Mouse (Mus musculus) kidney, adult 2 months (tissue): ENCODE data around the gene Cdadc1. TPM values are rescaled to one million over a fixed set of nuclear protein-coding genes. Genes with fewer than 3 reads are reported as not detected.

ENCODE experiments used
- DNase-seq: peaks from one replicate; pipeline ENCODE4 v3.0.0; 2021
- H3K27ac ChIP-seq: fragments of 200-500 bp; 2 replicates; pipeline ENCODE4 v1.5.1; 2012; ENCODE audit warnings: low read depth, low read length, control low read depth, inconsistent platforms; ENCODE audit not compliant: insufficient read depth
- H3K27me3 ChIP-seq: fragments of 200-500 bp; replicated peaks from 2 replicates; pipeline ENCODE4 v1.6.1; 2012; ENCODE audit warnings: mild to moderate bottlenecking, moderate library complexity, low read length, inconsistent platforms; ENCODE audit not compliant: control insufficient read depth, insufficient read depth
- H3K36me3 ChIP-seq: fragments of 200-500 bp; 2 replicates; pipeline ENCODE4 v1.6.1; 2012; ENCODE audit warnings: mild to moderate bottlenecking, moderate library complexity, low read length, inconsistent platforms; ENCODE audit not compliant: control insufficient read depth, insufficient read depth
- H3K4me1 ChIP-seq: fragments of 200-500 bp; 2 replicates; pipeline ENCODE4 v1.6.1; 2011; ENCODE audit warnings: low read length; ENCODE audit not compliant: control insufficient read depth, insufficient read depth
- H3K4me3 ChIP-seq: fragments of 200-500 bp; 2 replicates; pipeline ENCODE4 v1.5.1; 2011; ENCODE audit warnings: mild to moderate bottlenecking, low read depth, low read length, control low read depth; ENCODE audit not compliant: insufficient read depth
- CTCF ChIP-seq: fragments of 200-500 bp; conservative IDR thresholded peaks from 2 replicates; pipeline ENCODE4 v1.5.1; 2011; ENCODE audit warnings: low read depth, mild to moderate bottlenecking, control low read depth, low read length, moderate library complexity, mixed read lengths; ENCODE audit not compliant: insufficient read depth, insufficient read length
- POLR2A ChIP-seq: fragments of 200-500 bp; IDR thresholded peaks from one replicate; pipeline ENCODE4 v1.6.1; 2011; ENCODE audit warnings: low read depth, low read length, control low read depth
- WGBS: fragments of 180-500 bp; shearing (Covaris S2); methylation state at CpG from one replicate; pipeline ENCODE4 v1.1.7; 2018; 5-methylcytosine and 5-hydroxymethylcytosine counted together
- polyA plus RNA-seq: library from polyadenylated mRNA; depleted of rRNA; stranded (reverse); fragments of >200 nt; gene quantifications from 2 replicates; pipeline ENCODE4 v1.2.3, GENCODE M21; 2012

Gene Cdadc1
- polyA plus RNA-seq, 1 experiment = 10.8 TPM

DNA sequence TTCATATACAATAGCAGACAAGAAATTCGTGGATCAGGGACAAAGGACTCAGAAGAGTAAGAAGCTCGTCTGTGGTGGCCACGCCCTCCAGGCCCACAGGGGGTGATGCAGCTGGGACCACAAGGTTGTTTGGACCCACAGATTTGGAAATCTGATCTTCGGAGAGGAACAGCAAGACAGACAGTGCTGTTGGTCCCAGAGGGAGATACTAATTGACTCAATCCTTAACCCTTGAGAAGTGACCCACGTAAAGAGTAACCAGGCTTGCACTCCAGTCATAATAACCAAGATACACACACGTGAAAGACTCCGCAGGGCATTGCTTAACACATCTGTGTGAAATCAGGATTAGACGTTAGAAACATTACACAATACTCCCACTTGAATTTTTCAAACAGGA is 5.9 kb downstream of the Cdadc1 start:
- Histone ChIP-seq H3K36me3 (peaks cover 2% of the 10 kb centered on the region; the same call in 1 of the 2 replicates), H3K4me3 (no peak overlapping the region), H3K4me1 (no peaks in the 10 kb centered on the region; the same call in 1 of the 2 replicates), H3K27me3 (no peaks in the 10 kb centered on the region), H3K27ac (no peak overlapping the region)
- DNase-seq = no peak
- TF ChIP-seq CTCF = no peak
- no peak for TF ChIP-seq POLR2A
- WGBS = 68% methylated on average over 8 of the region's 8 CpGs

DNA sequence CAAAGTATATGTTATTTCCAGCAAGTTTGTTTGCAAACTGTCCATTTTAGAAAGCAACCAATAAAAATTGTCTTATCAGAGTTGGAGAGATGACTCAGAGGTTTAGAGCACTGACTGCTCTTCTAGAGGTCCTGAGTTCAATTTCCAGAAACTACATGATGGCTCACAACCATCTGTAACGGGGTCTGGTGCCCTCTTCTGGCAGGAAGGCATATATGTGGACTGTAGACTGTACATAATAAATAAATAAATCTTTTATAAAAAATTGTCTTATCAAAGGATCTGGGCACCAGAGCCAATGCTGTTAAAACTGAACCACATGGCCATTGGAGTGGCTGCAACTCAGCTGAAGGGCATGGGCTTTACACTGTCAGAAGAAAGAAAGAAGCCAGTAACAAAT is 7.1 kb downstream of the Cdadc1 start:
- no peaks in the 10 kb centered on the region for H3K4me1 ChIP-seq
- no peaks in the 10 kb centered on the region for H3K27me3 ChIP-seq
- no peak overlapping the region for H3K4me3 ChIP-seq
- H3K36me3 ChIP-seq = peaks cover 4% of the 10 kb centered on the region
- 56% methylated on average over 1 of the region's 1 CpGs for WGBS
- peak; percentile 32 for DNase-seq
- TF ChIP-seq CTCF (peak; percentile 26; the same call in 1 of the 2 replicates), POLR2A (no peak)
- H3K27ac ChIP-seq = no peak overlapping the region

DNA sequence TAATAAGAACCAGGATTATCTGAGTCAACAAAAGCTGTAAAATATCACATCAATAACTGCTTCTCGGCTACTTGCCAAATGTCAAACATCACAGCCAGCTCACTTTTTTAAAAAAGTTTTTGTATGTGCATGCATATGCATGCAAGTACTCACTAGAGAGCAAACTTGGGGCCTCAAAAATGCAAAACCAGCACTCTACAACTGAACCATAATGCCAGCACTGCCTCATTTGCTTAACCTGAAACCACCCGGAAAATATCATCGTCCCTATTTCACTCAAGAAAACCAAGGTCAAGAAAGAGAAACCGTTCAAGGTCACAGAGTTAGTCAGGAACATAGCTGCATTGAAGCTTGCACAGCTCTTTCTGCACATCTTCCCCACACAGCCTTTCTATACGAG is 21.4 kb downstream of the Cdadc1 start:
- H3K27me3 ChIP-seq = no peaks in the 10 kb centered on the region
- TF ChIP-seq CTCF (no peak), POLR2A (no peak)
- no peak overlapping the region for H3K4me3 ChIP-seq
- no peak for DNase-seq
- WGBS = 78% methylated on average over 5 of the region's 5 CpGs
- no peak overlapping the region for H3K27ac ChIP-seq
- peaks cover 12% of the 10 kb centered on the region for H3K36me3 ChIP-seq
- H3K4me1 ChIP-seq = no peaks in the 10 kb centered on the region

DNA sequence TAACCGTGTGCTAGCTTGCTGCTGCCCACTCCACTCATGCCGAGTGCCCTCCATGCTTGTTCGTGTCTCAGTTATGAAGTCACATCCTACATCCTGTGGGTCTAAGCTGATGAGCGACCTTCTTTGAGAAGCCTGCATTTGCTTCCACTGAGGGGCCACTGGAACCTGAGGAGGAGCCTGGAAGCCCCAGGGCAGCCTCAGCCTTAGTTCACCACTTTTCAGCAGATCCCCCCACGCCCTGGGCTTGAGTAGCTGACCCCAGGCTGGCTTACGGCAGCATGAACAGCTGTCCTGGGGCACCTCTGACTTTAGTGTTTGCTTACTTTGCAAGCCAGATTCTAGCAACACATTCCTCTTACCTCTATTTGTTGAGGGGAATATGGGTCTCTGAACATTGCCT is 31.0 kb downstream of the Cdadc1 start:
- 95% methylated on average over 6 of the region's 6 CpGs for WGBS
- TF ChIP-seq CTCF (no peak), POLR2A (no peak)
- Histone ChIP-seq H3K27me3 (no peaks in the 10 kb centered on the region), H3K4me3 (no peak overlapping the region), H3K27ac (no peak overlapping the region), H3K4me1 (no peaks in the 10 kb centered on the region), H3K36me3 (peaks cover 1% of the 10 kb centered on the region)
- no peak for DNase-seq

DNA sequence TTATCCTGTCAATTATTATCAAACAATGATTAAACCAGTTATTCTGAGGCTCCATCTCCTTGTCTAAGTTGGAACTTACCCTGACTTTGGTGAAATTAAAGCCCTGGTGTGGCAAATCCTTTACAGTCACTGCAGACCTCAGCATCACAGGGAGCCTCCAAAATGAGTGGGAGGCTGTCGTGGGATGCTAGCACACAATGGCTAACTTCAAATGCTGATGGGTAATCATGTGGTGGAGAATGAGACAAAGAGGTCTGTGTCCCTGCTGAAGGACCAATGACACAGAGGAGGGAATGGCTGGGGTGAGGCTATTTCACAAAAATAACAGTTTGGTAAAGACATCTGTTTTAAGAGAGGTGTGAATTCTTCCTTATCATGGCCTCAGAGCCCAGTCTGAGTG is 39.9 kb downstream of the Cdadc1 start:
- TF ChIP-seq CTCF (no peak), POLR2A (no peak)
- no peak for DNase-seq
- Histone ChIP-seq H3K4me1 (peaks cover 3% of the 10 kb centered on the region; the same call in 1 of the 2 replicates), H3K4me3 (no peak overlapping the region), H3K36me3 (no peaks in the 10 kb centered on the region), H3K27ac (no peak overlapping the region), H3K27me3 (no peaks in the 10 kb centered on the region)
- 36% methylated on average over 1 of the region's 1 CpGs for WGBS

DNA sequence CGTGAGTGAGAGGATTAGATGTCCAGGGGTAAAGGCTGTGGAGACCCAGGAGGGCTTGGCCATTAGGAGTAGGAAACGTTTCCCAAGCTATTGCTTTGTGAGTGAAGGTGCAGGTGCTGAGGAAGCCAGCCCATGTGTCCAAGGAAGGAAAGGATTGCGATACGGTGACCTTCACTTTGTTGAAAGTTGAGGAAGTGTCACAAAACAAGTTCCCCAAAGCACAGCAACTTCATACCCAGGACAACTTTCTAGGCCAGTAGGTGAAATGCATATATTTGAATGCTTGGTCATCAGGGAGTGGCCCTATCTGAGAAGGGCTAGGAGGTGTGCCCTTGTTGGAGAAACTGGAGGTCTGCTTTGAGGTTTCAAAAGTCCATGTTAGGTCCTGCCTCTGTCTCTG is 40.7 kb downstream of the Cdadc1 start:
- no peak for DNase-seq
- no peak overlapping the region for H3K27ac ChIP-seq
- no peaks in the 10 kb centered on the region for H3K36me3 ChIP-seq
- 70% methylated on average over 4 of the region's 4 CpGs for WGBS
- H3K27me3 ChIP-seq = no peaks in the 10 kb centered on the region
- no peak overlapping the region for H3K4me3 ChIP-seq
- peaks cover 3% of the 10 kb centered on the region; the same call in 1 of the 2 replicates for H3K4me1 ChIP-seq
- TF ChIP-seq CTCF = no peak

DNA sequence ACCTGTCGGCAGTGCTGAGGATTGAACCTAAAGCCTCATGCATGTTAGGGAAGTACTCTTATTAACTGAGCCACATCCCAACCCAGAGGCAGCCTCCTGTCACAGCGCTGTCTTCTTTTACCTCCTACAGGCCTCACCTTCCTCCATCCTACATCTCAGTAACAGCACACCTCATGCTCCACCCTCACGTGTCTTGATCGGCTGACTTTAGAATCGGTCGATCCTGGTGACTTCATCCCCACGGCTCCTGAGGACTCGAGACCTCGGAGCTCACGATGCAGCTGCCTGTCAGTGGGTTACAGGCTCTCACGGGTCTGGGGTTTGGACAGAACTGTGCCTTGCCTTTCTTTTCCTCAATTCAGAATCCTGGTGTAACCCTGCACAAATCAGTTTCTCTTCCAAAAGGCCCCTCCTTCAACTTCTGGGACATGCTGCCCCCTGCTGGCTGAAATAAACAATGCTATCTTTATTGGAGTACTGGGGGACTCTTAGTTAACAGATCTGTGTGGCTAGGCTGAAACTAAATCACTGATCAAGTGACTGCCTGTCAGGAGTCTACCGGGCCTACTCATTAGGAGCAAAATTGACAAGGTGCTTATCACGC is 41.7 kb downstream of the Cdadc1 start:
- no peaks in the 10 kb centered on the region for H3K27me3 ChIP-seq
- H3K4me3 ChIP-seq = peak overlapping the region; percentile 42; the same call in 1 of the 2 replicates

More for the DNA sequence above, 41.7 kb downstream of the Cdadc1 start:
- peaks cover 3% of the 10 kb centered on the region; the same call in 1 of the 2 replicates for H3K4me1 ChIP-seq
- WGBS = 43% methylated on average over 13 of the region's 13 CpGs
- H3K27ac ChIP-seq = no peak overlapping the region
- peak; percentile 71 for TF ChIP-seq CTCF
- TF ChIP-seq POLR2A = no peak
- DNase-seq = peak; percentile 77
- no peaks in the 10 kb centered on the region for H3K36me3 ChIP-seq
